8 mouse cellular contexts compared by ENCODE assay signal in the genomic region with DNA sequence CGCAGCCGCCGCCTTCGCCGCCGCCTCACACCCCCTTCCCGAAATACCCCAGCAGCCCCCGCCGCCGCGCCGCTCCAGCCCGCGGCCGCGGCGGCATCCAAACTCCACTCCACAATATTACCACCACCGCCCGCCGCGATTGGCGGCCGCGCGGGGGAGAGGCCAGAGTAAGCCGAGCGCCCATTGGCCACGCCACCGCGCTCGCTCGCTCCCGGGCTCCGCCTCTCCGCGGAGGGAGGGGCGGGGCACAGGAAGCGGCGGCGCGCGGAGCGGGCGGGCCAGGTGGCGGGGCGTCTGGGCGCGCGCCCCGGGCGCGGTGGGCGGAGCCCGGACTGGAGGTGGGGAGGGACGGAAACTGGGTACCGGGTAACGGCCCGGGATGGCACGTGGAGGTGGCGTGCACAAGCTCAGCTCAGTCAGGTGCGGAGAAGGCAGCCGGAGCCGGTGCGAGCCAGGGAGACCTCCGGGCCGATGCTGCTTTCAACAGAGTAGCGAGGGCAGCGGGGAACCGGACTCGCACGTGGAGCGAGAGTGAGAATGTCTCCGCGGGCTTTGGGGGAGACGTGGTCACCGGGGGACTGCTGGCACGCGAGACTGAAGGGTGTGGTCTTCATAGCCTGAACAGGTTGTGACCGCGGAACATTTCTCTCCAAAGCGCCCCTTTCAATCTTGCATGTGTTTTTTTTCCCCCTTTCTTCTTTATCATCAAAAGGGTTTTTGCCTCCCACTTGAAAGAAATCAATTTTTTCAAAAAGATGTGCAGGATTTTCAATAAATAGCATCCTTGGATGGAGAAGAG. TPM values are rescaled to one million over a fixed set of nuclear protein-coding genes. Genes with fewer than 3 reads are reported as not detected.
DNase-seq lines count a peak whose midpoint lies in the region; ATAC-seq lines count a peak whose summit lies in the region.

A gene (minus strand): TSS at position 81 of the 799 bp plus-strand sequence.

- H3K27me3 ChIP-seq in heart, embryonic 10.5 days (ENCODE audit: insufficient read depth, poor library complexity, severe bottlenecking) = no peaks in the 10 kb centered on the region
- H3K27me3 ChIP-seq in kidney, embryonic 15.5 days = no peaks in the 10 kb centered on the region

- peak; percentile 95 for ATAC-seq in erythroblast, adult 5-6 weeks (replicated peaks; ENCODE audit: low FRiP score, poor library complexity, severe bottlenecking)
- ATAC-seq in kidney, embryonic 15.5 days (replicated peaks; ENCODE audit: low FRiP score) = peak; percentile 98
- peak; percentile 83 for ATAC-seq in monocyte, adult 5-6 weeks (replicated peaks; ENCODE audit: insufficient number of reproducible peaks, low FRiP score, low TSS enrichment, poor library complexity, severe bottlenecking)

- H3K36me3 ChIP-seq in heart, embryonic 10.5 days = no peaks in the 10 kb centered on the region
- no peaks in the 10 kb centered on the region for H3K36me3 ChIP-seq in kidney, embryonic 15.5 days

- peak; percentile 95 to 97 for DNase-seq in B cell, adult 2 months
- peak; percentile 97 for DNase-seq in brain, adult 2 months (ENCODE audit: low read depth, low spot score)
- DNase-seq in heart, embryonic 10.5 days (ENCODE audit: low spot score) = peak; percentile 95
- DNase-seq in liver = peak; percentile 96
- DNase-seq in spleen, postnatal 4 days (ENCODE audit: low spot score in 2 of 2) = peak; percentile 95 to 98

- H3K4me1 ChIP-seq in heart, embryonic 10.5 days = peaks cover 5% of the 10 kb centered on the region; the same call in 1 of the 2 replicates
- 0 out of 2 replicates have a peak, but pooled peaks cover 6% of the 10 kb centered on the region for H3K4me1 ChIP-seq in kidney, embryonic 15.5 days

- peak within 1 kb of the TSS; percentile 85 for H3K4me3 ChIP-seq in heart, embryonic 10.5 days
- H3K4me3 ChIP-seq in kidney, embryonic 15.5 days (replicated peaks) = peak within 1 kb of the TSS; percentile 96

- peak within 1 kb of the TSS; percentile 82 for H3K9ac ChIP-seq in kidney, embryonic 15.5 days

- under 1% methylated on average over 71 of the region's 81 CpGs for WGBS in heart, embryonic 10.5 days
- 1% methylated on average over 78 of the region's 81 CpGs for WGBS in kidney, embryonic 15.5 days

- peak within 1 kb of the TSS; percentile 92 for H3K4me2 ChIP-seq in kidney, embryonic 15.5 days

- no peaks in the 10 kb centered on the region for H3K9me3 ChIP-seq in heart, embryonic 10.5 days
- no peaks in the 10 kb centered on the region for H3K9me3 ChIP-seq in kidney, embryonic 15.5 days (replicated peaks)

- peak within 1 kb of the TSS; percentile 93 for H3K27ac ChIP-seq in heart, embryonic 10.5 days
- H3K27ac ChIP-seq in kidney, embryonic 15.5 days = peak within 1 kb of the TSS; percentile 97

RNA-seq across cellular contexts. Expression of the gene that starts here (rescaled TPM):
- total RNA-seq in erythroblast, adult 5-6 weeks (2015; ENCODE audit: low replicate concordance) = 79.4 and 80.5 TPM in 2 replicates
- total RNA-seq in erythroblast, adult 5-6 weeks (2017; ENCODE audit: low replicate concordance) = 147 and 157 TPM in 2 replicates
- 7.1 and 7.3 TPM in 2 replicates for polyA plus RNA-seq in heart, embryonic 10.5 days (2016; fragmentation: Nextera tagmentation; extraction: Ambion mirVana)
- 7.3 and 8.4 TPM in 2 replicates for polyA plus RNA-seq in kidney, embryonic 15.5 days (2015; fragmentation: Nextera tagmentation; extraction: Ambion mirVana)
- total RNA-seq in monocyte, adult 5-6 weeks (2017) = 6.5 to 17.1 TPM (median 9.9 TPM) in 3 replicates

Comparison
In these comparisons a context has a peak if more than half of its experiments do, and no peak if none do; other contexts are left out.
1. Peak in every context shown above with its lines: DNase-seq, ATAC-seq, H3K4me3 ChIP-seq and H3K27ac ChIP-seq.